ENCODE assay signal across 8 mouse cellular contexts in genomic region chr13:77134931-77135620, GRCm38 (mm10). TPM values are rescaled to one million over a fixed set of nuclear protein-coding genes. Genes with fewer than 3 reads are reported as not detected.
DNase-seq lines count a peak whose midpoint lies in the region; ATAC-seq and TF ChIP-seq lines count a peak whose summit lies in the region.

Gene Slf1 (minus strand): TSS chr13:77135473.
Gene 2210408I21Rik (plus strand): TSS chr13:77135540.

- no peak for TF ChIP-seq CTCF in liver, embryonic 14.5 days (IDR thresholded peaks at IDR 0.05; ENCODE audit: low read depth)
- no peak for TF ChIP-seq CTCF in stomach, postnatal 0 days (IDR thresholded peaks at IDR 0.05; ENCODE audit: low read depth)

- ATAC-seq in CD4-positive, CD25-positive, alpha-beta regulatory T cell, adult 4 months, result peak; percentile 93
- peak; percentile 94 for ATAC-seq in heart, embryonic 15.5 days (replicated peaks; ENCODE audit: insufficient number of reproducible peaks, insufficient read depth, low FRiP score, low read depth)
- peak; percentile 95 for ATAC-seq in liver, embryonic 14.5 days (ENCODE audit: insufficient read depth)
- ATAC-seq in neural tube, embryonic 11.5 days (ENCODE audit: insufficient read depth, low FRiP score, low TSS enrichment), result peak; percentile 98
- ATAC-seq in stomach, postnatal 0 days (ENCODE audit: low FRiP score, low TSS enrichment), result peak; percentile 99

- peak within 1 kb of the TSS; percentile 69 for H3K4me2 ChIP-seq in heart, embryonic 15.5 days
- peak within 1 kb of the TSS; percentile 81 for H3K4me2 ChIP-seq in liver, embryonic 14.5 days (ENCODE audit: low read depth)
- peak within 1 kb of the TSS; percentile 42 for H3K4me2 ChIP-seq in neural tube, embryonic 11.5 days (ENCODE audit: low read depth)
- peak within 1 kb of the TSS; percentile 62 for H3K4me2 ChIP-seq in stomach, postnatal 0 days (replicated peaks; ENCODE audit: low read depth)

- H3K9me3 ChIP-seq in forebrain, embryonic 10.5 days, result no peaks in the 10 kb centered on the region
- H3K9me3 ChIP-seq in heart, embryonic 15.5 days (replicated peaks), result no peaks in the 10 kb centered on the region
- H3K9me3 ChIP-seq in liver, embryonic 14.5 days (ENCODE audit: control insufficient read depth, low read length), result no peaks in the 10 kb centered on the region
- H3K9me3 ChIP-seq in neural tube, embryonic 11.5 days (ENCODE audit: control insufficient read depth, low read length), result no peaks in the 10 kb centered on the region
- no peaks in the 10 kb centered on the region for H3K9me3 ChIP-seq in stomach, postnatal 0 days (ENCODE audit: control insufficient read depth, low read length)

- H3K4me3 ChIP-seq in forebrain, embryonic 10.5 days, result peak within 1 kb of the TSS; percentile 92
- H3K4me3 ChIP-seq in heart, embryonic 15.5 days, result peak within 1 kb of the TSS; percentile 100
- H3K4me3 ChIP-seq in liver, embryonic 14.5 days (ENCODE audit: insufficient read depth in 1 of 2, low read depth in 2 of 2, low read length in 2 of 2), result peak within 1 kb of the TSS; percentile 86 to 93
- H3K4me3 ChIP-seq in neural tube, embryonic 11.5 days (ENCODE audit: low read depth, low read length), result peak within 1 kb of the TSS; percentile 95
- H3K4me3 ChIP-seq in stomach, postnatal 0 days (ENCODE audit: low read depth, low read length), result peak within 1 kb of the TSS; percentile 84

- DNase-seq in c-Kit-negative CD71-positive TER-119-positive erythroid progenitor cells, embryonic 14.5 days (ENCODE audit: low read depth, low spot score), result peak; percentile 63
- peak; percentile 92 for DNase-seq in forebrain, embryonic 10.5 days (ENCODE audit: extremely low spot score, low spot score)
- peak; percentile 91 to 93 for DNase-seq in kidney, postnatal 25 days
- DNase-seq in liver, embryonic 14.5 days (ENCODE audit: low read depth in 3 of 3, low spot score in 3 of 3), result peak; percentile 68 to 73 (median 69)
- DNase-seq in neural tube, embryonic 11.5 days (ENCODE audit: low spot score), result peak; percentile 92
- peak; percentile 92 for DNase-seq in stomach, postnatal 0 days (ENCODE audit: low spot score)

- peaks cover 4% of the 10 kb centered on the region; the same call in 1 of the 2 replicates for H3K36me3 ChIP-seq in forebrain, embryonic 10.5 days (replicated peaks)
- H3K36me3 ChIP-seq in heart, embryonic 15.5 days, result no peaks in the 10 kb centered on the region
- H3K36me3 ChIP-seq in liver, embryonic 14.5 days (replicated peaks; ENCODE audit: control insufficient read depth, insufficient read depth, low read depth), result no peaks in the 10 kb centered on the region
- H3K36me3 ChIP-seq in neural tube, embryonic 11.5 days (ENCODE audit: control insufficient read depth, insufficient read depth, low read length), result no peaks in the 10 kb centered on the region
- H3K36me3 ChIP-seq in stomach, postnatal 0 days (ENCODE audit: control insufficient read depth, insufficient read depth, low read length), result no peaks in the 10 kb centered on the region

- TF ChIP-seq EP300 in liver, embryonic 14.5 days (IDR thresholded peaks at IDR 0.05; ENCODE audit: low read depth), result no peak
- TF ChIP-seq EP300 in stomach, postnatal 0 days (optimal IDR thresholded peaks at IDR 0.05), result no peak

- no peaks in the 10 kb centered on the region for H3K27me3 ChIP-seq in forebrain, embryonic 10.5 days (ENCODE audit: poor library complexity, severe bottlenecking)
- H3K27me3 ChIP-seq in heart, embryonic 15.5 days, result no peaks in the 10 kb centered on the region
- no peaks in the 10 kb centered on the region for H3K27me3 ChIP-seq in liver, embryonic 14.5 days (ENCODE audit: control insufficient read depth, insufficient read depth, low read length)
- no peaks in the 10 kb centered on the region for H3K27me3 ChIP-seq in neural tube, embryonic 11.5 days (ENCODE audit: control insufficient read depth, insufficient read depth, low read length)
- H3K27me3 ChIP-seq in stomach, postnatal 0 days (ENCODE audit: control insufficient read depth, insufficient read depth, low read length), result no peaks in the 10 kb centered on the region

- peak within 1 kb of the TSS; percentile 96 for H3K9ac ChIP-seq in heart, embryonic 15.5 days
- H3K9ac ChIP-seq in liver, embryonic 14.5 days (replicated peaks), result peak within 1 kb of the TSS; percentile 83
- H3K9ac ChIP-seq in neural tube, embryonic 11.5 days (ENCODE audit: low read length), result peak within 1 kb of the TSS; percentile 89
- peak within 1 kb of the TSS; percentile 82 for H3K9ac ChIP-seq in stomach, postnatal 0 days (ENCODE audit: low read length)

- H3K4me1 ChIP-seq in forebrain, embryonic 10.5 days, result peaks cover 23% of the 10 kb centered on the region
- H3K4me1 ChIP-seq in heart, embryonic 15.5 days (replicated peaks), result no peaks in the 10 kb centered on the region
- H3K4me1 ChIP-seq in liver, embryonic 14.5 days (replicated peaks; ENCODE audit: control insufficient read depth in 2 of 2, insufficient read depth in 2 of 2, low read length in 1 of 2), result 0 out of 4 replicates have a peak, but pooled peaks cover 0 to 2% of the 10 kb centered on the region in 2 experiments
- no peaks in the 10 kb centered on the region for H3K4me1 ChIP-seq in neural tube, embryonic 11.5 days (ENCODE audit: control insufficient read depth, insufficient read depth, low read length)
- no peaks in the 10 kb centered on the region for H3K4me1 ChIP-seq in stomach, postnatal 0 days (replicated peaks; ENCODE audit: control insufficient read depth, insufficient read depth)

- under 1% methylated on average over 65 of the region's 65 CpGs for WGBS in forebrain, embryonic 10.5 days
- under 1% methylated on average over 64 of the region's 65 CpGs for WGBS in heart, embryonic 15.5 days
- under 1% methylated on average over 64 of the region's 65 CpGs for WGBS in liver, embryonic 14.5 days (ENCODE audit: insufficient replicate concordance)
- WGBS in neural tube, embryonic 11.5 days, result under 1% methylated on average over 65 of the region's 65 CpGs
- 1% methylated on average over 63 of the region's 65 CpGs for WGBS in stomach, postnatal 0 days

- H3K27ac ChIP-seq in forebrain, embryonic 10.5 days, result peak within 1 kb of the TSS; percentile 94
- H3K27ac ChIP-seq in heart, embryonic 15.5 days, result peak within 1 kb of the TSS; percentile 90
- peak within 1 kb of the TSS; percentile 53 for H3K27ac ChIP-seq in liver, embryonic 14.5 days
- peak within 1 kb of the TSS; percentile 79 for H3K27ac ChIP-seq in neural tube, embryonic 11.5 days (ENCODE audit: low read depth, low read length)
- peak within 1 kb of the TSS; percentile 86 for H3K27ac ChIP-seq in stomach, postnatal 0 days (replicated peaks)

RNA-seq across cellular contexts. Expression of gene Slf1, which starts in this region (rescaled TPM):
- 10 to 100 TPM; 28.7 to 30.8 TPM for polyA plus RNA-seq in CD4-positive, CD25-positive, alpha-beta regulatory T cell, adult 4 months (2017; shearing (Covaris generic))
- 50.7 and 51.4 TPM in 2 replicates for polyA plus RNA-seq in forebrain, embryonic 10.5 days (2016; fragmentation: Nextera tagmentation; extraction: Ambion mirVana)
- 20.0 and 26.7 TPM in 2 replicates for polyA plus RNA-seq in heart, embryonic 15.5 days (2015; fragmentation: Nextera tagmentation; extraction: Ambion mirVana)
- 3.3 and 5.8 TPM in 2 replicates for polyA plus RNA-seq in liver, embryonic 14.5 days (2012; rRNA removed)
- 14.7 TPM in 2 replicates for polyA plus RNA-seq in liver, embryonic 14.5 days (2014; fragmentation: Nextera tagmentation; extraction: Ambion mirVana)
- polyA plus RNA-seq in neural tube, embryonic 11.5 days (2014; fragmentation: Nextera tagmentation; extraction: Ambion mirVana), result 34.8 and 36.6 TPM in 2 replicates
- polyA plus RNA-seq in stomach, postnatal 0 days (2015; fragmentation: Nextera tagmentation; extraction: Ambion mirVana), result 14.9 and 17.1 TPM in 2 replicates

RNA-seq across cellular contexts. Expression of gene 2210408I21Rik, which starts in this region (rescaled TPM):
- polyA plus RNA-seq in CD4-positive, CD25-positive, alpha-beta regulatory T cell, adult 4 months (2017; shearing (Covaris generic)), result 1 to 10 TPM; 2.1 to 2.7 TPM
- 10.8 and 12.2 TPM in 2 replicates for polyA plus RNA-seq in forebrain, embryonic 10.5 days (2016; fragmentation: Nextera tagmentation; extraction: Ambion mirVana)
- 4.8 and 5.2 TPM in 2 replicates for polyA plus RNA-seq in heart, embryonic 15.5 days (2015; fragmentation: Nextera tagmentation; extraction: Ambion mirVana)
- polyA plus RNA-seq in liver, embryonic 14.5 days (2012; rRNA removed), result 0.24 and 0.78 TPM in 2 replicates
- polyA plus RNA-seq in liver, embryonic 14.5 days (2014; fragmentation: Nextera tagmentation; extraction: Ambion mirVana), result 2.1 and 2.9 TPM in 2 replicates
- polyA plus RNA-seq in neural tube, embryonic 11.5 days (2014; fragmentation: Nextera tagmentation; extraction: Ambion mirVana), result 12.2 and 12.8 TPM in 2 replicates
- 4.1 and 4.7 TPM in 2 replicates for polyA plus RNA-seq in stomach, postnatal 0 days (2015; fragmentation: Nextera tagmentation; extraction: Ambion mirVana)

Comparison
In these comparisons a context has a peak if more than half of its experiments do, and no peak if none do; other contexts are left out.
1. Peak in every context shown above with its lines: DNase-seq, ATAC-seq, H3K4me3 ChIP-seq and H3K27ac ChIP-seq.